Mouse (Mus musculus) lung, embryonic 14.5 days (tissue): ENCODE measurements around the gene Tex33. TPM values are rescaled to one million over a fixed set of nuclear protein-coding genes. Genes with fewer than 3 reads are reported as not detected.

Source experiments
- ATAC-seq: fragments of 200-750 bp; cut with Nextera tagmentation; 2 replicates; pipeline ENCODE4 v1.8.0; 2017; ENCODE audit warnings: mild to moderate bottlenecking, moderate TSS enrichment, moderate library complexity; ENCODE audit not compliant: insufficient read depth
- DNase-seq: peaks from one replicate; pipeline ENCODE4 v3.0.0-alpha.2; 2015
- H3K27ac ChIP-seq: fragments of 300-500 bp; sonication (generic); 2 replicates; pipeline ENCODE4 v1.5.1; 2014; ENCODE audit warnings: low read depth, mild to moderate bottlenecking, moderate library complexity
- H3K27me3 ChIP-seq: fragments of 300-500 bp; sonication (generic); 2 replicates; pipeline ENCODE4 v1.6.1; 2014; ENCODE audit warnings: low read length, control low read depth; ENCODE audit not compliant: insufficient read depth
- H3K36me3 ChIP-seq: fragments of 300-500 bp; sonication (generic); 2 replicates; pipeline ENCODE4 v1.6.1; 2014; ENCODE audit warnings: control low read depth; ENCODE audit not compliant: insufficient read depth
- H3K4me1 ChIP-seq: fragments of 300-500 bp; sonication (generic); 2 replicates; pipeline ENCODE4 v1.6.1; 2014; ENCODE audit warnings: antibody characterized with exemption, control low read depth; ENCODE audit not compliant: insufficient read depth
- H3K4me2 ChIP-seq: fragments of 300-500 bp; sonication (generic); 2 replicates; pipeline ENCODE4 v1.6.1; 2014; ENCODE audit warnings: mild to moderate bottlenecking
- H3K4me3 ChIP-seq: fragments of 300-500 bp; sonication (generic); 2 replicates; pipeline ENCODE4 v1.5.1; 2014; ENCODE audit warnings: low read depth, low read length
- H3K9ac ChIP-seq: fragments of 300-500 bp; sonication (generic); 2 replicates; pipeline ENCODE4 v1.6.1; 2014
- H3K9me3 ChIP-seq: fragments of 300-500 bp; sonication (generic); 2 replicates; pipeline ENCODE4 v1.6.1; 2016; ENCODE audit warnings: low read depth, low read length, control low read depth
- CTCF ChIP-seq: IDR thresholded peaks from 2 replicates; pipeline ENCODE4 v1.5.1; 2016; ENCODE audit warnings: antibody characterized with exemption, low read depth
- WGBS: fragments of 180-500 bp; shearing (Covaris S2); extraction: QIAGEN DNeasy Blood & Tissue Kit; methylation state at CpG from one replicate; pipeline ENCODE4 v1.1.7; 2014; 5-methylcytosine and 5-hydroxymethylcytosine counted together
- polyA plus RNA-seq: library from polyadenylated mRNA; unstranded; fragments of >200 nt; fragmentation: Nextera tagmentation; extraction: Ambion mirVana; gene quantifications from 2 replicates; pipeline ENCODE4 v1.2.1, GENCODE M21; 2014

Tex33 gene
- polyA plus RNA-seq, result not detected in 2 replicates

DNA sequence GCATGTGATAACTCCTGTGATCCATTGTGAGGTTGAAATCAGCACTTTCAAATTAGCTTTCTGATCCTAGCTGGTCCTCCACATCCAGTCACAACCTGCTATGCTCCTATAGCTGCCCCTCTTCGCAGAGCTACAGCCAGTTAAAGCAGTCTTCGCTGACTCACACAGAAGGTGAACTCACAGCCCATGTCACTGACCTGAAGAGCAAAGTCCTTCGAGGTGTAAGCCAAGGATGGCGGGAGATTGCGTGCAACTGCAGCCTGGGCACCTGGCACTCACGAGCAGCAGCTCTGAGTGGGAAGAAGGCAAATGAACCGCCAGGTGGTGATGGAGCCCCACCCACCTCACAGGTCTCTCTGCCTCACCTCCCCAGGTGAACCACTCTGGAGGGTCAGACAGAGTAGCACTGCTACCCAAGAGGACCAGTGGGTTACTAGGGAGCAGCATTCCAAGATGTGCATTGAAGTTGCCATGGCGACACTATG is at the start of gene Tex33:
Gene Tex33, minus strand, starts transcription at position 435 of the 485 bp plus-strand sequence.
- no peak for ATAC-seq
- Histone ChIP-seq H3K4me1 (no peaks in the 10 kb centered on the region), H3K4me2 (no peak within 1 kb of the TSS), H3K36me3 (0 out of 2 replicates have a peak, but pooled peaks cover 3% of the 10 kb centered on the region), H3K9ac (no peak within 1 kb of the TSS), H3K9me3 (no peaks in the 10 kb centered on the region), H3K27me3 (no peaks in the 10 kb centered on the region), H3K4me3 (no peak within 1 kb of the TSS), H3K27ac (no peak within 1 kb of the TSS)
- WGBS, result 66% methylated on average over 8 of the region's 8 CpGs
- peak; percentile 11; the same call in 1 of the 2 replicates for TF ChIP-seq CTCF
- no peak for DNase-seq

DNA sequence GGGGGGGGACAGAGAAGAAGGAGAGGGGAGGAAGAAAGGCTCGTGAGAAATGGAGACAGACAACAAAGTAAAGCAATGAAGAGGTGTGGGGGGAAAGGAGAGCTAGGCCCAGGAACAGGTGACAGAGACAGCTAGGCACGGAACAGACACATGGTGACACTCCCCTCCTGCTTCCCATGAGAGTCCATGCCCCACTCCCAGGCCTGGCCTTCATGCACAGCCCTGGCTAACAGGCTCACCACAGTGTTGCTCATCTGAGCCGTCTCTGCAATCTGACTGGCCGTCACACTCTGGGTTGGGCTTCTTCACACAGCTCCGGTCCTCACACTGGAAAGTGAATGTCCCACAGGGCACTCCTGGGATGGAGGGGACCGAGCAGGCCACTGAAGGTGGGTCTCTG is 48.1 kb upstream of the Tex33 start:
- Histone ChIP-seq H3K4me1 (no peaks in the 10 kb centered on the region), H3K27ac (no peak overlapping the region), H3K4me3 (no peak overlapping the region), H3K9ac (no peak overlapping the region), H3K36me3 (no peaks in the 10 kb centered on the region), H3K27me3 (no peaks in the 10 kb centered on the region), H3K4me2 (no peak overlapping the region), H3K9me3 (no peaks in the 10 kb centered on the region)
- 43% methylated on average over 6 of the region's 6 CpGs for WGBS
- ATAC-seq, result no peak
- DNase-seq, result no peak
- TF ChIP-seq CTCF, result no peak

DNA sequence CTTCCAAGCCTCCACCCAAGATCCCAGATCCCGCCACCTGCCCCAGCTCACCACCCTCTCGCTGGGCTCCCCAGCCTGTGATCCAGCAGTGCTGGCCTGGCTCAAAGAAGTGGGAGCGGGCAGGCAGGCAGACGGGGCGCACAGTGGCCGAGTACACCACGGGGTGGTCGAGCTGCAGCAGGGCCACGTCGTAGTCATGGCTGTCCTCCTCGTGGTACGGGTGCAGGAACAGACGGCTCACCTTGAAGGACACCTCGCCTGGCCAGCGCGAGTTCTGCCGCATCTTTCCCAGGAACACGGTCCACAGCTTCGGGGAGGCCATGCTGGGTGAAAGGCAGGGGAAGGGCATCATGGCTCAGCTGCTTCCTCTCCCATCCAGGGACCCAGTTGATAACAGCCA is 46.5 kb upstream of the Tex33 start:
- H3K9me3 ChIP-seq, result no peaks in the 10 kb centered on the region
- ATAC-seq (no peak), DNase-seq (no peak)
- H3K27me3 ChIP-seq, result no peaks in the 10 kb centered on the region
- no peak for TF ChIP-seq CTCF
- no peaks in the 10 kb centered on the region for H3K36me3 ChIP-seq
- no peak overlapping the region for H3K9ac ChIP-seq
- no peak overlapping the region for H3K27ac ChIP-seq
- peaks cover 11% of the 10 kb centered on the region for H3K4me1 ChIP-seq
- 82% methylated on average over 19 of the region's 19 CpGs for WGBS
- no peak overlapping the region for H3K4me3 ChIP-seq
- H3K4me2 ChIP-seq, result no peak overlapping the region

DNA sequence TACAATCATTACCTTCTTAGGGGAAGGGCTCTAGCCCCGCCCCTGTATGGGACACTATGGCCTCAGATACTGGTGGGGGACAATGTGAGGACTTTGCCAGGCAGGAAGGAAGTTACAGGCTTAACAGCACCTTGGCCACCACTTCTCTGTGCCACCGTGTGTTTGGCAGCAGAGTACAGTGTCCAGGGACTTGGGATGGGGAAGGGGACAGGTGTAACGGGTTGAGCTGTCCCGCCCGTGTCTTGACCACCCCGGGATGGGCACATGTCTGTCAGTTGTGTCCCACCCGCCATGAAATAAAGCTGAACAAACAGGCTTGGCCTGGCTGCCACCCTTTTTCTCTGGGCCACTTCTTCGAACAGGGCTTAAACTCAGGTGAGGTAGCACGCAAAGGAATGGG is 43.3 kb upstream of the Tex33 start:
- Histone ChIP-seq H3K27ac (no peak overlapping the region), H3K36me3 (peaks cover 16% of the 10 kb centered on the region), H3K27me3 (no peaks in the 10 kb centered on the region), H3K9ac (no peak overlapping the region), H3K4me3 (no peak overlapping the region), H3K4me1 (peaks cover 21% of the 10 kb centered on the region), H3K9me3 (no peaks in the 10 kb centered on the region), H3K4me2 (no peak overlapping the region)
- 64% methylated on average over 9 of the region's 9 CpGs for WGBS
- DNase-seq, result no peak
- no peak for TF ChIP-seq CTCF
- no peak for ATAC-seq

DNA sequence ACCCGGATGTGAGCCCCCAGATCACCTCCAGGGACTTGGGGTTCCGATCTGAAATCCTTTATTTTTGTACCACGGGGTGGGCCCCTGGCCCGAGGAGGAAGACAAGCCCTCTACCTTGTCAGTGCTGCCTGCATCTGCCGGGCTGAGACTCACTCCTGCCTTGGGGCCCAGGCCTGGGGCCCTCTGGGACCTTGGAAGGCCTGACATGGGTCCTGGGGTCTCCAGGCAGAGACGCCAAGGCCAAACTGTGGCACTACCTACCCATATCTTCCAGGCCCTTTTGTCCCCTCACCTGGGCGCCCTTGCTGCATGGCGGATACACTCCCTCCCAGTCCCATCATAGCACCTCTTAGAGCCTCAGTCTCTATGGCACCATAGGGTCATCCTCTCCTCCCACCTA is 42.8 kb upstream of the Tex33 start:
- H3K36me3 ChIP-seq, result peaks cover 21% of the 10 kb centered on the region
- H3K9ac ChIP-seq, result no peak overlapping the region
- 56% methylated on average over 8 of the region's 8 CpGs for WGBS

DNA sequence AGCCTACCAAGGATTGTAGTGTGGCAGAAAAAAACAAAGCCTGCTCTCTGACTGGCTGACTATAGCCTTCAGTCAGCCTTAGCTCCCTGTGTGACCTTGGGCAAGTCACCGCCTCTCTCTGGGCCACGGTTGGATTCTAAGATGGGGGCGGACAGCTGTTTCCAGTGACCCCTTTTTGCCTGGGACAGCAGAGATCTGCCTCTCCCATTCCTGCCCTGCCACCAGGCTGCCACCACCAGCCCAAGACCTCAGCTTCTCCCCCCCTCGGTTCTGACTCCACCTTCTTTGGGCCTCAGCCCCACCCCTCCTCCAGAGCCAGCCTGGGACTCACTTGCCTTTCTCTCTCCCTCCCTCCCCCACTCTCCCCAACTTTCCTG is 42.3 kb upstream of the Tex33 start:
- Histone ChIP-seq H3K36me3 (peaks cover 26% of the 10 kb centered on the region), H3K9ac (no peak overlapping the region; the same call in 1 of the 2 replicates), H3K27ac (peak overlapping the region; percentile 89), H3K4me1 (peaks cover 21% of the 10 kb centered on the region), H3K4me3 (no peak overlapping the region), H3K27me3 (no peaks in the 10 kb centered on the region), H3K9me3 (no peaks in the 10 kb centered on the region), H3K4me2 (peak overlapping the region; percentile 68)
- 36% methylated on average over 4 of the region's 4 CpGs for WGBS
- no peak for TF ChIP-seq CTCF
- DNase-seq (no peak), ATAC-seq (no peak)

More for the DNA sequence above, 42.8 kb upstream of the Tex33 start:
- no peaks in the 10 kb centered on the region for H3K27me3 ChIP-seq
- ATAC-seq (no peak), DNase-seq (no peak)
- no peak for TF ChIP-seq CTCF
- no peak overlapping the region for H3K4me3 ChIP-seq
- H3K9me3 ChIP-seq, result no peaks in the 10 kb centered on the region
- H3K27ac ChIP-seq, result no peak overlapping the region
- H3K4me1 ChIP-seq, result peaks cover 21% of the 10 kb centered on the region
- no peak overlapping the region for H3K4me2 ChIP-seq

DNA sequence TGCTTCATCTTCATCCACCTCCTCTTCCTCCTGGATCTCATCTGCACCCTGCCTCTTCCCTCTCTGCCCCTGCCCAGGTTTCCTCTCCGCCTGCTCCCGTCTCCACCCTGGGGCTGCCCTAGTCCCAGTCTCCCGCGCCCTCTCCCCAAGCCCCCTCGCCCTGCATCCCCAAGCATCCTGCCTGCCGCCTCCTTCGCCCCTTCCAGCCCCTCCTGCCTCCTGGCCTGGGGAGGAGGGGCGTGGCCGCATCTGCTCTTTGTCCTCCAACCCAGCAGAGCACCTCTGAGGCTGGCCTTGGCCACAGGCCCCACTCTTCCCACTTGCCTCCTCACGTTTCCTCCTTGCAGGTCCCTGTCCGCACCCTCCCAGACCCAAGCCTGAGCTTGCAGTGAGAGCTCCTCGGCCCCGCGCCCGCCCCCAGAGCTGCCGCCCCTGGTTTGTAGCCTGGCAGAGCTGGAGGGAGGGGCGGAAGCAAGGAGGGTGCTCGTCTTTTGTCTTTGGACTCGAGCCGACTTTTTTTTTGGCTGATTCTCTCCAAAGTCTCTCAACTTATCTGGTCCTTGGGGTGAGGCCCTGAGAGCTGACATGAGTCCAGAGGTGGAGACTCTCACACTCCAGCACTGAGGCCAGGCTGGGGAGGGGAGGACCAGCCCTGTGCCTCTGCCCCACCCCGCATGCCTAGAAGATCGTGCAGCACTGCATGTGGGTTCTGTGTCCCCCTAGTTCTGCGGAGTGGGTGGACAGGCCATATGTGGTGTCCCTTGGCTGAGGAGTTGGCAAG is 41.7 kb upstream of the Tex33 start:
- ATAC-seq, result peak; percentile 55
- Histone ChIP-seq H3K4me3 (peak overlapping the region; percentile 32; the same call in 1 of the 2 replicates), H3K9me3 (no peaks in the 10 kb centered on the region), H3K27me3 (no peaks in the 10 kb centered on the region), H3K9ac (peak overlapping the region; percentile 32), H3K36me3 (peaks cover 31% of the 10 kb centered on the region), H3K4me2 (peak overlapping the region; percentile 68), H3K27ac (peak overlapping the region; percentile 89), H3K4me1 (peaks cover 21% of the 10 kb centered on the region)
- 9% methylated on average over 22 of the region's 23 CpGs for WGBS
- peak; percentile 85 for DNase-seq
- no peak for TF ChIP-seq CTCF
